Mouse (Mus musculus): ENCODE data around the gene Eif2ak2.

Eif2ak2 gene

DNA sequence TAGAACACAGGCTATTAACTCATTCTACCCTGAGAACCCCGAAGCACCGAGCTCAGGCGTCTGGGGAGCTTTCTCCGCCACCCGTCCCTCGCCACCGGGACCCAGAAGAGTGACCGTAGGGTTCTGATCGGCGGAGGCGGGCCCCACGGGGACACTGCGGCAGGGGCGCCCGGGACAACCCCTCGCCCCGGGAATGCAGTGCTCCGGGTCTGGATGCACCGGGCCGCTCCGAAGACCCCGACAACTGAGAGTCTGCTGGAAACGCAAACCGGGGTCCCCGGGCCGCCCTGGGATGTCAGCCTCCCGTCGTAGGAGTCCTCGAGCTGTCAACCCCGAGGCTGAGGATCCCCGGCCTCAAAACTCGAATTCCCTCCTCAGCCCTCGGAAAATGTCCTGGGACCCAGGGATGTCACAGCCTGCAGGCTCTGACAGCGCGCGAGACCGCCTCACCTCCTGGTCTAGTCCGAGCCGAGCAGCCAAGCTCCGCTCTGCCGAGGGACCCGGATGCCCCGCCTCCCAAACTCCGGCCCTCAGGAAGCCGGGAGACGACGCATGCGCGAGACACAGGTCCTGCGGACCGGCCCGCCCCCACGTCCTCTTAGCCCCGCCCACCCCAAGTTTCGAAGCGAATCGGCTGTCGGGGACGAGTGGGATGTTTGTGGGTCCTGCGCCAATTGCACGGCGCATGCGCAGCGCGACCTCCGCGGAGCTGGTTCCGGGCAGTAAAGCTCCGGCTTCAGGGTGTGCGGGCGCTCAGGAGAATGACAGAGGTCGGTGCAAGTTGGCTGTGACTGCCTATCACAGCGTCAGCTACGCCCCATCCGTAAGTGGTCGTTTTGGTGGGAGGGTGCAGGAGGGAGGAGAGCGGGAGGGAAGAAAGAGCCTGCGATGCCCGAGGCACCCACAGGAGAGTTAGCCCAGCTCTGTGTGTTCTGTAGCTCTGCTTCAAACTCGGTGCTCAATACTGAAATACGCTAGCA, 47.2 kb downstream of the Eif2ak2 start, which contains the start of the genes Heatr5b and Gpatch11:
Gene Heatr5b (minus strand): TSS at position 509 of the 980 bp plus-strand sequence.
Gene Gpatch11 (plus strand): TSS at position 712 of the 980 bp plus-strand sequence.
- DNase-seq (ENCODE audit: low spot score in 2 of 2), result peak; percentile 94

DNA sequence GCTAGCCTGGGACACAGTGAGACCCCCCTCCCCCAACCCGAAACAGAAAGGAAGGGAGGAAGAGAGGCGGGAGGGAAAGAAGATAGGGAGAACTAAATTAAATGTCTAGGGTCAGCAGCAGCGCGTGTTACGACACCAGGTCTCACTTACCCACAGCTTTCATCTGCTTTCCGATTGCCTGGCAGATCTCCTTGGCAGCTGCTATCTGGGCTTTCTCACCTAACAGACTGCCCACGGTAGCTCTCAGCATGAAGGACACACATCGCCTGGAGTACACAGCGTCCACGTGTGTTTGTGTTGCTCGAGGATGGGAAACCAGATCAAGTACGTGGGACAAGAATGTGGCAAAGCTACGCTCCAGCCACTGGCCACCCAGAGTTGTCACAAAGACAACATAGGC, 58.0 kb downstream of the Eif2ak2 start:
- DNase-seq (ENCODE audit: low spot score in 2 of 2), result no peak

DNA sequence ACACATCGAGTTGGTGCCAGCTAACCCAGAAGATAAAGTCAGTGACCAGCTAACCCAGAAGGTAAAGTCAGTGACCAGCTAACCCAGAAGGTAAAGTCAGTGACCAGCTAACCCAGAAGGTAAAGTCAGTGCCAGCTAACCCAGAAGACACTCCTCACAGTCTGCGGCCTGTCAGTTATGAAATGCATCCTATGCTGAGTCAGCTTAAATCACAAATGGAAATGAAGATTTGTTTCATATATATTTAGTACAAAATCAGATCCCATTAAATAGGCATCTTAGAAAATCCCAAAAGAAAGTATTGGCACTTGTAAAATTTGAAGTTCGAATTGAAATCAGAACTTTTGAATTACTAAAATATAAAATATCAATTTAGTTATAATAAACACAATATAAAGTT, 72.8 kb downstream of the Eif2ak2 start:
- DNase-seq (ENCODE audit: low spot score in 2 of 2), result no peak

DNA sequence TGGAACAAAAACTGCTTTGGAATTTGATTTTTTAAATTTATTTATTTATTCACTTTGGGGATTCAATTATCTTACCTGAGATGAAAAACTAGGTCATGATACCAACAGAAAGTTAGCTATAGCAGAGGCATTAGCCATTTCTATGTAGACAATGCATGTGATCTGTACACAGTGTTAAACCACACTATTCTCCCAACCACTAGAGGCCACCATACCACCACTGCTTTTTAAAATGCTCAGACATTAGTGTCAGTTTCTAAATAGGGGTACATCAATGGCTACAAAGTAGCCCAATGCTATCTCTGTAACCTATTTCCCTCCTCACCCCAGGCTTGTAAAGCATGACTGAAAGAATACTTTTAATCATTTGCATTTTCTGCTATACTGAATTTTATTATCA, 73.4 kb downstream of the Eif2ak2 start:
- no peak for DNase-seq (ENCODE audit: low spot score in 2 of 2)
